Mouse (Mus musculus): Measurements from ENCODE around the gene Mri1. TPM values are rescaled to one million over a fixed set of nuclear protein-coding genes. Genes with fewer than 3 reads are reported as not detected.

Gene Mri1
- total RNA-seq, 2 experiments from 2014 or later = 19.1 to 51.9 TPM

GRCm38 (mm10) chr8:84241167-84241566 lies 16.0 kb downstream of the Mri1 start:
- no peak for ATAC-seq (replicated peaks; ENCODE audit: low FRiP score, low TSS enrichment, poor library complexity, severe bottlenecking)

- ATAC-seq (replicated peaks; ENCODE audit: low FRiP score, low TSS enrichment, poor library complexity, severe bottlenecking) = no peak; the same call in 1 of the 2 replicates
These were observed 19.4 kb downstream of the Mri1 start for GRCm38 (mm10) chr8:84237542-84238229.

- peak; percentile 98 for ATAC-seq (replicated peaks; ENCODE audit: low FRiP score, low TSS enrichment, poor library complexity, severe bottlenecking)
These were observed 20.1 kb downstream of the Mri1 start, which contains the start of gene Zswim4 for GRCm38 (mm10) chr8:84236998-84237473. Gene Zswim4 (minus strand): TSS chr8:84237055.

GRCm38 (mm10) chr8:84236410-84236997 lies 20.6 kb downstream of the Mri1 start:
- ATAC-seq (replicated peaks; ENCODE audit: low FRiP score, low TSS enrichment, poor library complexity, severe bottlenecking) = no peak

GRCm38 (mm10) chr8:84235746-84236409 lies 21.2 kb downstream of the Mri1 start:
- no peak for ATAC-seq (replicated peaks; ENCODE audit: low FRiP score, low TSS enrichment, poor library complexity, severe bottlenecking)

GRCm38 (mm10) chr8:84233055-84233454 lies 24.1 kb downstream of the Mri1 start:
- ATAC-seq (replicated peaks; ENCODE audit: low FRiP score, low TSS enrichment, poor library complexity, severe bottlenecking) = no peak

GRCm38 (mm10) chr8:84230735-84231134 lies 26.4 kb downstream of the Mri1 start:
- ATAC-seq (replicated peaks; ENCODE audit: low FRiP score, low TSS enrichment, poor library complexity, severe bottlenecking) = peak; percentile 35; the same call in 1 of the 2 replicates

- ATAC-seq (replicated peaks; ENCODE audit: low FRiP score, low TSS enrichment, poor library complexity, severe bottlenecking) = peak; percentile 36; the same call in 1 of the 2 replicates
These were observed 33.6 kb downstream of the Mri1 start for GRCm38 (mm10) chr8:84223322-84224029.

GRCm38 (mm10) chr8:84222566-84223165 lies 34.5 kb downstream of the Mri1 start:
- peak; percentile 39; the same call in 1 of the 2 replicates for ATAC-seq (replicated peaks; ENCODE audit: low FRiP score, low TSS enrichment, poor library complexity, severe bottlenecking)

- ATAC-seq (replicated peaks; ENCODE audit: low FRiP score, low TSS enrichment, poor library complexity, severe bottlenecking) = no peak
These were observed 37.0 kb downstream of the Mri1 start for GRCm38 (mm10) chr8:84220105-84220504.

- ATAC-seq (replicated peaks; ENCODE audit: low FRiP score, low TSS enrichment, poor library complexity, severe bottlenecking) = no peak
These were observed 39.0 kb downstream of the Mri1 start for GRCm38 (mm10) chr8:84218143-84218542.

- ATAC-seq (replicated peaks; ENCODE audit: low FRiP score, low TSS enrichment, poor library complexity, severe bottlenecking) = no peak
These were observed 39.9 kb downstream of the Mri1 start for GRCm38 (mm10) chr8:84217206-84217605.

GRCm38 (mm10) chr8:84213277-84213676 lies 43.8 kb downstream of the Mri1 start:
- ATAC-seq (replicated peaks; ENCODE audit: low FRiP score, low TSS enrichment, poor library complexity, severe bottlenecking) = no peak

- ATAC-seq (replicated peaks; ENCODE audit: low FRiP score, low TSS enrichment, poor library complexity, severe bottlenecking) = no peak
These were observed 45.1 kb downstream of the Mri1 start for GRCm38 (mm10) chr8:84211881-84212563.

GRCm38 (mm10) chr8:84211202-84211601 lies 45.9 kb downstream of the Mri1 start:
- no peak for ATAC-seq (replicated peaks; ENCODE audit: low FRiP score, low TSS enrichment, poor library complexity, severe bottlenecking)

GRCm38 (mm10) chr8:84210167-84210791 lies 46.8 kb downstream of the Mri1 start:
- peak; percentile 70 for ATAC-seq (replicated peaks; ENCODE audit: low FRiP score, low TSS enrichment, poor library complexity, severe bottlenecking)

GRCm38 (mm10) chr8:84208381-84209380 lies 48.4 kb downstream of the Mri1 start:
- ATAC-seq (replicated peaks; ENCODE audit: low FRiP score, low TSS enrichment, poor library complexity, severe bottlenecking) = no peak
